Mouse (Mus musculus) G1E (cell line): ENCODE data around the gene Cdh18. TPM values are rescaled to one million over a fixed set of nuclear protein-coding genes. Genes with fewer than 3 reads are reported as not detected.

ENCODE experiments used
- ATAC-seq: 2 replicates; pipeline ENCODE4 v1.8.0; 2016; ENCODE audit warnings: mild to moderate bottlenecking; ENCODE audit not compliant: insufficient number of reproducible peaks, poor library complexity, low FRiP score, severe bottlenecking; ENCODE audit errors: extremely low read depth
- DNase-seq: peaks from one replicate; pipeline ENCODE4 v3.0.0; 2012; ENCODE audit warnings: low spot score
- H3K27me3 ChIP-seq: 2 replicates; pipeline ENCODE4 v1.6.1; 2012; ENCODE audit warnings: mild to moderate bottlenecking, low read length, inconsistent platforms; ENCODE audit not compliant: insufficient read depth
- H3K36me3 ChIP-seq: replicated peaks from 2 replicates; pipeline ENCODE3; 2012; ENCODE audit warnings: mild to moderate bottlenecking, inconsistent platforms
- H3K4me1 ChIP-seq: 2 replicates; pipeline ENCODE4 v1.6.1; 2012; ENCODE audit warnings: low read depth, low read length, inconsistent platforms, mixed read lengths; ENCODE audit not compliant: insufficient read depth
- H3K4me3 ChIP-seq: 2 replicates; pipeline ENCODE4 v1.5.1; 2012; ENCODE audit warnings: low read depth, mild to moderate bottlenecking, inconsistent platforms, low read length, moderate library complexity, mixed read lengths
- H3K9me3 ChIP-seq: replicated peaks from 2 replicates; pipeline ENCODE4 v1.6.1; 2012; ENCODE audit warnings: inconsistent platforms
- CTCF ChIP-seq: IDR thresholded peaks from 2 replicates; pipeline ENCODE4 v1.5.1; 2012; ENCODE audit warnings: low read depth, low read length, inconsistent platforms, mixed read lengths
- GATA1 ChIP-seq: IDR thresholded peaks from 2 replicates; pipeline ENCODE4 v1.6.1; 2012; ENCODE audit warnings: borderline replicate concordance, low read length, inconsistent platforms, mixed read lengths
- GATA2 ChIP-seq: IDR thresholded peaks from 2 replicates; pipeline ENCODE4 v1.6.1; 2012; ENCODE audit warnings: low read depth, low read length, inconsistent platforms, borderline replicate concordance
- POLR2AphosphoS5 ChIP-seq: IDR thresholded peaks from 2 replicates; pipeline ENCODE4 v1.6.1; 2012; ENCODE audit warnings: low read depth, low read length, inconsistent platforms; ENCODE audit not compliant: insufficient replicate concordance
- TAL1 ChIP-seq: conservative IDR thresholded peaks from 2 replicates; pipeline ENCODE4 v1.6.1; 2012; ENCODE audit warnings: low read depth, low read length, inconsistent platforms, mixed read lengths
- polyA plus RNA-seq: library from polyadenylated mRNA; stranded (reverse); fragments of >175 nt; gene quantifications from 2 replicates; pipeline ENCODE4 v1.2.3, GENCODE M21; 2012
- total RNA-seq, 2 experiments: library from RNA; stranded (forward) in 1 of 2; stranded (reverse) in 1 of 2; fragments of 200-1000 nt in 1 of 2; fragments of >200 nt in 1 of 2; fragmentation: Nextera tagmentation in 1 of 2; gene quantifications; 2 replicates each; pipeline ENCODE4 v1.2.3; 2014 to 2017

Cdh18 gene
- total and polyA plus RNA-seq, 3 experiments: 0.16 TPM; not detected in 2

DNA sequence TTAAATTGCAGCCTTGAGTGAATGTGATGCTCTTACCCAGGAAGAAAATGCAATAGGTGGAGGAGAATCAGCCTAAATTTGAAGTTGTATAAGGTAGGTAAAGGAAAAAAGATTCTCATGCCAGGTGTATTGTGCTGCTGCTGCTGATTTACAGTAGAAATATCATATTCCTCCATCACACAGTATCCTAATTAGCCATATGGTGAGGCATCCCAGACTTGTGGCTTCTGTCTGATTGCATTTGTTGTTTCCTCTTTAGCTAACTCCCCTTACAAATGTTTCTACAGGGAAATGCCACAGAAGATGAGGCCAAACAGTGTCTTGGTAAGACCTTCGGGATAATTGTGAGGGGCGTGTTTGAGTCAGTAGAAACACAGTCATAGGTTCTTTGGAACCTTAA lies 802.3 kb downstream of the Cdh18 start:
- H3K36me3 ChIP-seq: no peaks in the 10 kb centered on the region
- TF ChIP-seq CTCF (no peak), POLR2AphosphoS5 (no peak)
- DNase-seq (no peak), ATAC-seq (no peak)
- H3K9me3 ChIP-seq: no peaks in the 10 kb centered on the region
- no peaks in the 10 kb centered on the region for H3K27me3 ChIP-seq
- no peaks in the 10 kb centered on the region for H3K4me1 ChIP-seq
- no peak overlapping the region for H3K4me3 ChIP-seq

DNA sequence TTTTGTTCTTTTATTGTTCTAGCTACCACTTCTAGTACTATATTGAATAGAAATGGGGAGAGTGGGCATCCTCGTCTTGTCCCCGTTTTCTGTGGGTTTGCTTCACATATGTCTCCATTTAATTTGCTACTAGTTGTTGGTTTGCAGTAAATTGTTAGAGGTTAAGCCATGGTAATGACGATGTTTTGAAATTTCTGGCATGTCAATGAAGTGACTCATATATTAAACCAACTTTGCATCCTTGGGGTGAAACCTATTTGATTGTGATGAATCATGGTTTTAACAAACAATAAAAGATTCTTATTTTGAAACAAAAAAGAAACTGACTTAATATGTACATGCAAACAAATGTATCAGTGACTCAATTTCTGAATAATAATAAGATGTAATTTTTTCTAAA lies 817.5 kb downstream of the Cdh18 start:
- no peak for TF ChIP-seq CTCF
- TF ChIP-seq GATA2: no peak
- TF ChIP-seq POLR2AphosphoS5: no peak
- no peak for TF ChIP-seq TAL1
- TF ChIP-seq GATA1: no peak
- Histone ChIP-seq H3K9me3 (no peaks in the 10 kb centered on the region), H3K36me3 (no peaks in the 10 kb centered on the region), H3K4me1 (no peaks in the 10 kb centered on the region), H3K4me3 (no peak overlapping the region), H3K27me3 (no peaks in the 10 kb centered on the region)
- no peak for ATAC-seq
- no peak for DNase-seq

DNA sequence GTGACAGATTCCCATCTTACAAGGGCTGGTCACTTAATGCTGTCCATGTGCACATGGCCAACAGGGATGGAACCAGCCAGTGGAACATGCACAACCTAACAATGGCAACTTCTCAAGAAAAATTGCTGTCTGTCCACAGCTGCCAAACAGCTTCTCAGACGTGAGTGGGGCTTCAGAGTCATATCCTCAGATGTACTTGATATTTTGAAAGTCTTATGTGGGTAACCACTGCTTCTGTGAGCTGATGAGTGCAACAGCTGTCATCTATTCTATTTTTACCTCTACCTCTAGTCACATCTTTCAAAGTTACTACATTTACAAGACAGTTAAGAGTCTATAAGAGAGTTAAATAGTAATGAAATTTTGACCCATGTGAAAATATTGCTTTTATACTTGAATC lies 818.9 kb downstream of the Cdh18 start:
- H3K9me3 ChIP-seq: no peaks in the 10 kb centered on the region
- H3K36me3 ChIP-seq: no peaks in the 10 kb centered on the region
- no peak for ATAC-seq

DNA sequence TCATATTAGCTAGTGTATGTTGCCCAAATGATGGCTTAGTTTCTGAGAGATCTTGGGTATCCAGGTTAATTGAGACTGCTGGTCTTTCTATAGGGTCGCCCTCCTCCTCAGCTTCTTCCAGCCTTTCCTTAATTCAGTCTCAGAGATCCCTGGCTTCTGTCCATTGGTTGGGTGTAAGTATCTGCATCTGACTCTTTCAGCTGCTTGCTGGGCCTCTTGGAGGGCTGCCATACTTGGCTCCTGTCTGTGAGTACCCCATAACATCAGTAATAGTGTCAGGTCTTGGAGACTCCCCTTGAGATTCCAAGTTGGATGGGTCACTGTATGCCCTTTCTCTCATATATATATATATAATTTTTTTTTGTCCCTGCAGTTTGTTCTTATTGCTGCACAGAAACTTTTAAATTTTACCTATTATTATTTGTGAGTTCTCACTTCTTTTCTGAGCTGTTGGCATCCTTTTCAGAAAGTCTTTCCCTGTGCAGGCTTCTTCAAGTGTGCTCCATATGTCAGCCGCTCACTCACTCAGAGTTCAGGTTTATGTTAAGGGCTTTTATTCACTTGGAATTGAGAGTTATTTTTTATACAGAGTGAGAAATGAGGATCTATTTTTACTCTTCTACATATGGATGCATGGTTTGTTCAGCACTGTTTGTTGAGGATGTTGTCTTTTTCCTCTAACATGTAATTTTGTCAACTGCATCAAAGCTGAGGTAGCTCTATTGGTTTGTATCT lies 829.4 kb downstream of the Cdh18 start:
- TF ChIP-seq GATA2 (no peak), CTCF (no peak), POLR2AphosphoS5 (no peak), GATA1 (no peak), TAL1 (no peak)
- Histone ChIP-seq H3K4me1 (no peaks in the 10 kb centered on the region), H3K9me3 (no peaks in the 10 kb centered on the region; the same call in 1 of the 2 replicates), H3K27me3 (no peaks in the 10 kb centered on the region), H3K4me3 (no peak overlapping the region), H3K36me3 (no peaks in the 10 kb centered on the region)
- ATAC-seq: no peak
- no peak for DNase-seq

More for the DNA sequence above, 818.9 kb downstream of the Cdh18 start:
- TF ChIP-seq CTCF (no peak), GATA2 (no peak), POLR2AphosphoS5 (no peak), TAL1 (no peak), GATA1 (no peak)
- H3K4me1 ChIP-seq: no peaks in the 10 kb centered on the region
- H3K27me3 ChIP-seq: no peaks in the 10 kb centered on the region
- no peak overlapping the region for H3K4me3 ChIP-seq
- no peak for DNase-seq

DNA sequence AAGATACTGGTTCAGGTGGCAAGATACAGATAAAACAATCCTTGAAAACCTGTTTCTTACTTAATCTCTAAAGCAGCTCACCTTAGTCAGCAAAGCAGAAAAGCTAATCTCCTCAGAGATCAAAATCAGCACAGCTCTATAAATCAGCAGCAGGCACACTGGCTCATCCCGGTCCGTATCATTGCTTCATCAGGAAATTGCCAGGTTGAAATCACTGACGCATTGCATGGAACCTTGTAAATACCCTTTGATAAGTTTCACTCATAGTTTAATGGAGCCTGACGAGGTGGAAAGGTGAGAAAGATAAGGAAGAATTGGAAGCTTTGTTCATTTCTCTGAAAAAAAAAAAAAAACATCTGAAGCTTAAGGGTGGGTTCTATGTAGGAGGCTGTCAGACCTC lies 837.0 kb downstream of the Cdh18 start:
- no peak overlapping the region for H3K4me3 ChIP-seq
- TF ChIP-seq TAL1: no peak
- TF ChIP-seq POLR2AphosphoS5: no peak
- TF ChIP-seq GATA2: no peak
- DNase-seq: no peak
- H3K36me3 ChIP-seq: no peaks in the 10 kb centered on the region
- H3K9me3 ChIP-seq: no peaks in the 10 kb centered on the region; the same call in 1 of the 2 replicates
- H3K4me1 ChIP-seq: no peaks in the 10 kb centered on the region
- ATAC-seq: no peak
- no peaks in the 10 kb centered on the region for H3K27me3 ChIP-seq

DNA sequence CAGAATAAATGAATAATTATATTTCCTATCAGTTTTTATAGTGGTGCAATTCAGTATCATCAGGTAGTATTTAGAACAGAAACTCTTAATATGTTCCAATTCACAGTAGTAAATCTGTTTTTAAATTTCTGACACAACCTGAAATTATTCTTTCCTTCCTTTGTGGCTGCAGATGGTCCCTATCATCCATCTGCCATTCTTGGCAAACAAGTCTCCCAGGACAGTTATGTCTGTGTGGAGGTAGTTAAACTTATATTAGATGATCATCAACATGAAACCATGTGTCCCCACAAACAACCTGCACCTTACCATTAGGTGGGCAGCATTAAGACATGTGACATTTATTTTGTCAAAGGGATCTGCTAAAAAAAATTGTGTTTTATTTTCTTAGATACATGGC lies 847.8 kb downstream of the Cdh18 start:
- no peaks in the 10 kb centered on the region for H3K9me3 ChIP-seq
- H3K4me1 ChIP-seq: no peaks in the 10 kb centered on the region
- no peak for TF ChIP-seq GATA1
- no peak for TF ChIP-seq GATA2
- no peaks in the 10 kb centered on the region for H3K27me3 ChIP-seq
- no peak for DNase-seq
- H3K36me3 ChIP-seq: no peaks in the 10 kb centered on the region
- ATAC-seq: no peak
- H3K4me3 ChIP-seq: no peak overlapping the region

DNA sequence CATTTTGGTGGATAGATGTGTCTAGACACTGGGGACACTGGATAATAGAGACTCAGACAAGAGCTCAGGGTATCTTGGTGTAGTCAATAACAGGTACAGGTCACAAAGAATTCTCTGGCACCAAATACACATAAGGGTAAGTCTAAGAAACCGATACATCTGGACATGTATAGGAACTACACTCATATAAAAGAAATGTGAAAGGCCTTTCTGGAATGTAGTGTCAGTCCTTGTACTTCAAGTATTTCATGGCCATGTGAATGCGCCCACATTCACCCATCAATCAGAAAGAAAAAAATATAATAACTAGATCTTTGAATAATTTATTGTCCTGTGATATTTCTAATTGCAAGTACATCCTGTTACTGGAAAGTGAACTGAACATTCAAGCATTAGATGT lies 855.0 kb downstream of the Cdh18 start:
- H3K4me3 ChIP-seq: no peak overlapping the region
- ATAC-seq (no peak), DNase-seq (no peak)
- H3K4me1 ChIP-seq: no peaks in the 10 kb centered on the region
- TF ChIP-seq GATA1 (no peak), POLR2AphosphoS5 (no peak), TAL1 (no peak), CTCF (no peak), GATA2 (no peak)
- H3K36me3 ChIP-seq: no peaks in the 10 kb centered on the region
- no peaks in the 10 kb centered on the region for H3K27me3 ChIP-seq
- no peaks in the 10 kb centered on the region for H3K9me3 ChIP-seq
